8 mouse cellular contexts compared by ENCODE assay signal in genomic region chr5:110285770-110286445, GRCm38 (mm10). TPM values are rescaled to one million over a fixed set of nuclear protein-coding genes. Genes with fewer than 3 reads are reported as not detected.
DNase-seq lines count a peak whose midpoint lies in the region; ATAC-seq lines count a peak whose summit lies in the region.

Gene Pxmp2 (minus strand): TSS chr5:110286186.
Gene Pole (plus strand): TSS chr5:110286306.

- no peaks in the 10 kb centered on the region for H3K27me3 ChIP-seq in hindbrain, embryonic 16.5 days (replicated peaks; ENCODE audit: control insufficient read depth, insufficient read depth, low read length)

- H3K9ac ChIP-seq in hindbrain, embryonic 16.5 days (ENCODE audit: low read depth, low read length) = peak within 1 kb of the TSS; percentile 81

- peaks cover 9% of the 10 kb centered on the region for H3K4me1 ChIP-seq in hindbrain, embryonic 16.5 days (ENCODE audit: control insufficient read depth, insufficient read depth, low read depth, low read length)

- peak; percentile 97 for DNase-seq in ZHBTc4 (ENCODE audit: low read depth, low spot score)
- DNase-seq in cerebellum, postnatal 4 days (ENCODE audit: low spot score in 2 of 2) = peak; percentile 67 to 89
- peak; percentile 92 for DNase-seq in gastrocnemius, adult 18-20 months (ENCODE audit: low spot score)
- peak; percentile 68 for DNase-seq in left cerebral cortex, adult 11 months (ENCODE audit: low spot score)
- peak; percentile 93 for DNase-seq in lung, postnatal 4 days
- DNase-seq in retina, postnatal 1 day = peak; percentile 97
- DNase-seq in thymus, postnatal 4 days = peak; percentile 88

- ATAC-seq in hindbrain, embryonic 16.5 days = peak; percentile 99

- H3K27ac ChIP-seq in hindbrain, embryonic 16.5 days (ENCODE audit: low read depth, low read length) = 0 out of 2 replicates have a peak within 1 kb of the TSS, but pooled peaks have one; percentile 39

- no peaks in the 10 kb centered on the region for H3K9me3 ChIP-seq in hindbrain, embryonic 16.5 days (ENCODE audit: control insufficient read depth, low read length)

- H3K4me3 ChIP-seq in hindbrain, embryonic 16.5 days (ENCODE audit: low read length) = peak within 1 kb of the TSS; percentile 66

- peak within 1 kb of the TSS; percentile 99 for H3K4me2 ChIP-seq in hindbrain, embryonic 16.5 days (ENCODE audit: low read length)

- H3K36me3 ChIP-seq in hindbrain, embryonic 16.5 days (ENCODE audit: control insufficient read depth, insufficient read depth, low read length) = no peaks in the 10 kb centered on the region

- WGBS in hindbrain, embryonic 16.5 days = 0% methylated on average over 48 of the region's 64 CpGs

RNA-seq across cellular contexts. Expression of gene Pxmp2, which starts in this region (rescaled TPM):
- total RNA-seq in gastrocnemius, adult 18-20 months (2021) = 10 to 100 TPM; 50.2 to 53.2 TPM
- 12.0 and 16.0 TPM in 2 replicates for polyA plus RNA-seq in hindbrain, embryonic 16.5 days (2015; fragmentation: Nextera tagmentation; extraction: Ambion mirVana)

RNA-seq across cellular contexts. Expression of gene Pole, which starts in this region (rescaled TPM):
- total RNA-seq in gastrocnemius, adult 18-20 months (2021) = 1 to 10 TPM; 1.4 to 1.6 TPM
- polyA plus RNA-seq in hindbrain, embryonic 16.5 days (2015; fragmentation: Nextera tagmentation; extraction: Ambion mirVana) = 7.1 and 8.5 TPM in 2 replicates

Comparison
In these comparisons a context has a peak if more than half of its experiments do, and no peak if none do; other contexts are left out.
1. Peak in every context shown above with its lines: DNase-seq, ATAC-seq, H3K4me3 ChIP-seq and H3K27ac ChIP-seq.